Mouse (Mus musculus) MEL (cell line): ENCODE results near the gene Drc7. TPM values are rescaled to one million over a fixed set of nuclear protein-coding genes. Genes with fewer than 3 reads are reported as not detected.
A peak's percentile ranks its signal among the peaks of the same experiment; 100 is the strongest.

Experiments
- DNase-seq: peaks from one replicate; pipeline ENCODE4 v3.0.0; 2011; ENCODE audit warnings: low read depth, low spot score
- H3K27ac ChIP-seq: 2 replicates; pipeline ENCODE4 v1.5.1; 2012; ENCODE audit warnings: low read depth, mild to moderate bottlenecking, control low read depth, low read length, moderate library complexity; ENCODE audit not compliant: control insufficient read depth
- H3K27me3 ChIP-seq, 2 experiments: fragments of 150-350 bp in 1 of 2; sonication (generic) in 1 of 2; 2 replicates each; pipeline ENCODE4 v1.6.1; 2012; ENCODE audit warnings: low read length in 2 of 2, mild to moderate bottlenecking in 2 of 2, improper control_type of control experiment in 1 of 2, moderate library complexity in 1 of 2; ENCODE audit not compliant: insufficient read depth in 2 of 2, control insufficient read depth in 1 of 2
- H3K36me3 ChIP-seq, 2 experiments: 2 replicates each; pipeline ENCODE4 v1.6.1; 2012 to 2014; ENCODE audit warnings: low read length in 2 of 2, improper control_type of control experiment in 1 of 2, inconsistent platforms in 1 of 2, mild to moderate bottlenecking in 1 of 2; ENCODE audit not compliant: insufficient read depth in 2 of 2, control insufficient read depth in 1 of 2
- H3K4me1 ChIP-seq, 2 experiments: fragments of 150-350 bp in 1 of 2; sonication (generic) in 1 of 2; 2 replicates each; pipeline ENCODE4 v1.6.1; 2012; ENCODE audit warnings: low read length in 2 of 2, improper control_type of control experiment in 1 of 2, mild to moderate bottlenecking in 1 of 2; ENCODE audit not compliant: insufficient read depth in 2 of 2, control insufficient read depth in 1 of 2
- H3K4me3 ChIP-seq, 2 experiments: fragments of 150-350 bp in 1 of 2; sonication (generic) in 1 of 2; 2 replicates each; pipeline ENCODE4 v1.5.1; 2012; ENCODE audit warnings: low read depth in 2 of 2, low read length in 2 of 2, mild to moderate bottlenecking in 2 of 2, moderate library complexity in 2 of 2, control low read depth in 1 of 2, improper control_type of control experiment in 1 of 2; ENCODE audit not compliant: control insufficient read depth in 1 of 2, insufficient read depth in 1 of 2
- H3K79me2 ChIP-seq: 2 replicates; pipeline ENCODE4 v1.6.1; 2012; ENCODE audit warnings: mild to moderate bottlenecking, low read length, moderate library complexity; ENCODE audit not compliant: control insufficient read depth, poor library complexity, insufficient read depth
- H3K9ac ChIP-seq: 2 replicates; pipeline ENCODE4 v1.6.1; 2012; ENCODE audit warnings: low read depth, mild to moderate bottlenecking, control low read depth, low read length, moderate library complexity; ENCODE audit not compliant: control insufficient read depth, poor library complexity, severe bottlenecking
- H3K9me3 ChIP-seq: fragments of 150-350 bp; sonication (generic); replicated peaks from 2 replicates; pipeline ENCODE4 v1.6.1; 2012; ENCODE audit warnings: mild to moderate bottlenecking, low read length, improper control_type of control experiment, moderate library complexity; ENCODE audit not compliant: insufficient read depth
- CTCF ChIP-seq, 3 experiments: IDR thresholded peaks in 2 of 3; conservative IDR thresholded peaks in 1 of 3; 2 replicates each; pipeline ENCODE4 v1.5.1; 2011 to 2012; ENCODE audit warnings: low read length in 3 of 3, low read depth in 2 of 3, mild to moderate bottlenecking in 2 of 3, improper control_type of control experiment in 1 of 3, inconsistent platforms in 1 of 3, mixed read lengths in 1 of 3, moderate library complexity in 1 of 3; ENCODE audit not compliant: control insufficient read depth in 1 of 3, insufficient read depth in 1 of 3, poor library complexity in 1 of 3, severe bottlenecking in 1 of 3
- ELF1 ChIP-seq: IDR thresholded peaks from 2 replicates; pipeline ENCODE4 v1.6.1; 2014; ENCODE audit warnings: low read depth, mild to moderate bottlenecking, inconsistent platforms, low read length, improper control_type of control experiment, moderate library complexity
- ETS1 ChIP-seq: IDR thresholded peaks from 2 replicates; pipeline ENCODE4 v1.6.1; 2012; ENCODE audit warnings: low read depth, mild to moderate bottlenecking, inconsistent platforms, low read length, improper control_type of control experiment, moderate library complexity
- GABPA ChIP-seq: IDR thresholded peaks from 2 replicates; pipeline ENCODE4 v1.6.1; 2012; ENCODE audit warnings: low read depth, mild to moderate bottlenecking, inconsistent platforms, low read length, improper control_type of control experiment, moderate library complexity
- GATA1 ChIP-seq: IDR thresholded peaks from 2 replicates; pipeline ENCODE4 v1.6.1; 2011; ENCODE audit warnings: low read depth, low read length, improper control_type of control experiment
- JUND ChIP-seq: IDR thresholded peaks from 2 replicates; pipeline ENCODE4 v1.6.1; 2011; ENCODE audit warnings: low read depth, mild to moderate bottlenecking, improper control_type of control experiment, low read length
- MAX ChIP-seq: IDR thresholded peaks from 2 replicates; pipeline ENCODE4 v1.6.1; 2011; ENCODE audit warnings: low read length, improper control_type of control experiment
- NRF1 ChIP-seq: IDR thresholded peaks from 2 replicates; pipeline ENCODE4 v1.6.1; 2014; ENCODE audit warnings: low read depth, mild to moderate bottlenecking, inconsistent platforms, low read length, improper control_type of control experiment, moderate library complexity; ENCODE audit not compliant: poor library complexity, insufficient read depth, severe bottlenecking
- RAD21 ChIP-seq: IDR thresholded peaks from 2 replicates; pipeline ENCODE4 v1.6.1; 2011; ENCODE audit warnings: mild to moderate bottlenecking, low read depth, low read length, improper control_type of control experiment
- SMC3 ChIP-seq: IDR thresholded peaks from 2 replicates; pipeline ENCODE4 v1.6.1; 2011; ENCODE audit warnings: low read depth, low read length, improper control_type of control experiment
- ZC3H11A ChIP-seq: IDR thresholded peaks from 2 replicates; pipeline ENCODE4 v1.6.1; 2012; ENCODE audit warnings: low read depth, mild to moderate bottlenecking, inconsistent platforms, low read length, improper control_type of control experiment
- ZKSCAN1 ChIP-seq: IDR thresholded peaks from 2 replicates; pipeline ENCODE4 v1.6.1; 2012; ENCODE audit warnings: low read depth, mild to moderate bottlenecking, inconsistent platforms, low read length, improper control_type of control experiment, moderate library complexity
- ZMIZ1 ChIP-seq: IDR thresholded peaks from 2 replicates; pipeline ENCODE4 v1.6.1; 2012; ENCODE audit warnings: low read depth, mild to moderate bottlenecking, inconsistent platforms, low read length, improper control_type of control experiment, moderate library complexity
- polyA plus RNA-seq, 2 experiments: library from polyadenylated mRNA; stranded (reverse) in 1 of 2; unstranded in 1 of 2; fragments of >175 nt in 1 of 2; fragments of >200 nt in 1 of 2; gene quantifications; 2 replicates each; pipeline versions ENCODE4 v1.2.1 to v1.2.4; 2012; ENCODE audit warnings: low replicate concordance in 2 of 2, low read depth in 1 of 2; ENCODE audit not compliant: insufficient read length in 2 of 2, insufficient read depth in 1 of 2, missing spikeins in 1 of 2
- total RNA-seq: library from RNA; depleted of rRNA; stranded (reverse); fragments of 300-350 nt; gene quantifications from 2 replicates; pipeline ENCODE4 v1.2.3, GENCODE M21; 2012

Drc7 gene
- total and polyA plus RNA-seq, 3 experiments, result 0.04 to 0.07 TPM; not detected in 1

GRCm38 (mm10) chr8:95093574-95093973, 38.7 kb downstream of the Drc7 start:
- Histone ChIP-seq H3K27me3 (no peaks in the 10 kb centered on the region), H3K4me1 (no peaks in the 10 kb centered on the region), H3K27ac (no peak overlapping the region), H3K4me3 (no peak overlapping the region), H3K9me3 (no peaks in the 10 kb centered on the region), H3K36me3 (no peaks in the 10 kb centered on the region), H3K9ac (no peak overlapping the region), H3K79me2 (no peaks in the 10 kb centered on the region)
- no peak for DNase-seq
- TF ChIP-seq GATA1, result no peak
- TF ChIP-seq GABPA, result no peak
- no peak for TF ChIP-seq ELF1
- TF ChIP-seq RAD21, result no peak
- TF ChIP-seq ZMIZ1, result no peak
- TF ChIP-seq ETS1, result no peak
- no peak for TF ChIP-seq NRF1
- no peak for TF ChIP-seq JUND

- H3K4me1 ChIP-seq, result no peaks in the 10 kb centered on the region
- DNase-seq, result peak; percentile 54
- no peak overlapping the region for H3K27ac ChIP-seq
- no peaks in the 10 kb centered on the region for H3K9me3 ChIP-seq
- H3K4me3 ChIP-seq, result no peak overlapping the region
- H3K9ac ChIP-seq, result no peak overlapping the region
- H3K27me3 ChIP-seq, result no peaks in the 10 kb centered on the region
- TF ChIP-seq SMC3 (peak; percentile 75), RAD21 (peak; percentile 75), ZC3H11A (peak; percentile 53), ZKSCAN1 (no peak), CTCF (IDR thresholded peaks at IDR 0.05 in 2 of 3, conservative IDR thresholded peaks at IDR 0.05 in 1 of 3; ENCODE audit: control insufficient read depth in 1 of 3, insufficient read depth in 1 of 3, low read depth in 2 of 3, low read length in 3 of 3, poor library complexity in 1 of 3, severe bottlenecking in 1 of 3) (peak; percentile 86 to 95 (median 88))
- no peaks in the 10 kb centered on the region for H3K79me2 ChIP-seq
- H3K36me3 ChIP-seq, result no peaks in the 10 kb centered on the region
Observed at GRCm38 (mm10) chr8:95099009-95099408, 44.1 kb downstream of the Drc7 start.

GRCm38 (mm10) chr8:95101972-95102371, 47.1 kb downstream of the Drc7 start:
- no peaks in the 10 kb centered on the region for H3K36me3 ChIP-seq
- no peak for TF ChIP-seq MAX
- peak; percentile 16; the same call in 1 of the 2 replicates for TF ChIP-seq SMC3
- TF ChIP-seq CTCF (IDR thresholded peaks at IDR 0.05 in 2 of 3, conservative IDR thresholded peaks at IDR 0.05 in 1 of 3; ENCODE audit: control insufficient read depth in 1 of 3, insufficient read depth in 1 of 3, low read depth in 2 of 3, low read length in 3 of 3, poor library complexity in 1 of 3, severe bottlenecking in 1 of 3), result peak in 2 of 3 experiments; percentile 1 to 28; a peak in 2 of 6 replicates
- no peaks in the 10 kb centered on the region for H3K79me2 ChIP-seq

More at GRCm38 (mm10) chr8:95101972-95102371, 47.1 kb downstream of the Drc7 start:
- Histone ChIP-seq H3K9ac (no peak overlapping the region), H3K4me3 (no peak overlapping the region), H3K27ac (no peak overlapping the region), H3K27me3 (no peaks in the 10 kb centered on the region), H3K4me1 (no peaks in the 10 kb centered on the region), H3K9me3 (no peaks in the 10 kb centered on the region)
- DNase-seq, result no peak
